Mouse (Mus musculus): ENCODE measurements at regions not wholly inside any gene's neighbourhood (a gene's known extent, or its start where the extent isn't known, plus 50 kb on each side); places are given as distances from the start of the nearest gene placed in this dataset.

GRCm38 (mm10) chr13:101935843-101936242 is 167.8 kb upstream of the Pik3r1 start:
- no peak for ATAC-seq (ENCODE audit: low FRiP score, low TSS enrichment)
- DNase-seq, result no peak

DNA sequence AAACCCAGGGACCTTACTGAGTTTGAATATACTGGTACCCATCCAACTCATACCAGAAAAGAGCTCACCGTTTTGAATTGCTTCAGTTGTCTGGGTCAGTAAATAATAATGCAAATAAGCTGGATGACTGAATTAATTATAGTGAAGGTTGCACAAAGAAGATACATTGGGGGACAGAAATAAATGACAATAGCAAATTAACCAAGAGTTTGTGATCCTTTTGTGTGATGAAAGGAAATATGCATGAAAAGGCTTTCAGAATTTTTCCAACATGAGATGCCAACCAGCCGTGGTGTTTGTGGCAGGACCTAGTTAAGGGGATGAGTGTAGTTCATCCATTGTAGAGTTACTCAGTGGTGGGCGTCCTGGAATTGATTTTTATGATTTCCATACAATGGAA is 186.5 kb upstream of the Pik3r1 start:
- H3K4me3 ChIP-seq (replicated peaks; ENCODE audit: low read depth, low read length), result no peak overlapping the region
- 0 out of 2 replicates have a peak, but pooled peaks cover 2% of the 10 kb centered on the region for H3K4me1 ChIP-seq (ENCODE audit: control insufficient read depth, insufficient read depth, low read length)
- DNase-seq (no peak), ATAC-seq (ENCODE audit: low FRiP score, low TSS enrichment) (no peak)
- H3K36me3 ChIP-seq (ENCODE audit: control insufficient read depth, insufficient read depth, low read length), result no peaks in the 10 kb centered on the region
- no peaks in the 10 kb centered on the region for H3K27me3 ChIP-seq (ENCODE audit: control insufficient read depth, insufficient read depth, low read length)
- H3K4me2 ChIP-seq (ENCODE audit: low read length), result no peak overlapping the region
- H3K9ac ChIP-seq (replicated peaks; ENCODE audit: low read length), result no peak overlapping the region
- no peak overlapping the region for H3K27ac ChIP-seq (replicated peaks; ENCODE audit: low read depth, low read length)
- no peaks in the 10 kb centered on the region for H3K9me3 ChIP-seq (ENCODE audit: control insufficient read depth, low read length)
- WGBS, result 54% methylated on average over 3 of the region's 3 CpGs

More at GRCm38 (mm10) chr13:101935843-101936242, 167.8 kb upstream of the Pik3r1 start:
- Histone ChIP-seq H3K27me3 (ENCODE audit: control insufficient read depth, insufficient read depth, low read length) (no peaks in the 10 kb centered on the region), H3K9ac (replicated peaks; ENCODE audit: low read length) (no peak overlapping the region), H3K9me3 (ENCODE audit: control insufficient read depth, low read length) (no peaks in the 10 kb centered on the region), H3K36me3 (ENCODE audit: control insufficient read depth, insufficient read depth, low read length) (no peaks in the 10 kb centered on the region), H3K27ac (replicated peaks; ENCODE audit: low read depth, low read length) (no peak overlapping the region), H3K4me1 (ENCODE audit: control insufficient read depth, insufficient read depth, low read length) (no peaks in the 10 kb centered on the region), H3K4me3 (replicated peaks; ENCODE audit: low read depth, low read length) (no peak overlapping the region), H3K4me2 (ENCODE audit: low read length) (no peak overlapping the region)
- 70% methylated on average over 4 of the region's 4 CpGs for WGBS

DNA sequence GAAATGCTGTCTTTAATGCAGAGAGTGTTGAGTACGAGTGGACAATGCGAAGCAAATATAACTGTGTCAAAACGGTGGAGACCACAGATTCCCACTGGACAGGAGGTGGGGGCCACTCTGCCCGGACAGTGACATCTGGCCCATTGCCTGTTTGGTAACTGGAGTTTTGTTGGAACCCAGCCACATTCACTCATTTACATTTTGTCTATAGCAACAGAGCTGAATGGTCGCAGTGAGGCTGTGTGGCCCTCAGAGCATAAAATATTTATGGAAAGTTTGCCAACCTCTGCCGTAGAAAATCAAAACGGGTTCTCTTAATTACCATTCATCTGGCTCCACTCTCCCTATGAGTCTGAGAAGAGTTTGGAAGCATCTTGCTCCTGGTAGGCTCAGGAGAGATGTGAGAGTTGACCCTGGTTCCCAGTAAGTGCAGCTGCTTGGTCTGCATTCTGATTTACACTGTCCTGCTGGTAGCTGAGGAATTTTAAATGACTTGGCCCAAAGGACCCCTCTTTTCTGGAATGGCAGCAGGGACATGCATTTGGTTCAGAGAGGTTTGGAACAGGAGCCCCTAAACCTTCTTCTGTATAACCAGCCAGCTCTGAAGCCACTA is 187.9 kb upstream of the Pik3r1 start:
- ATAC-seq (ENCODE audit: low FRiP score, low TSS enrichment) (peak; percentile 50; the same call in 1 of the 2 replicates), DNase-seq (peak; percentile 67)
- Histone ChIP-seq H3K4me2 (ENCODE audit: low read length) (no peak overlapping the region), H3K4me3 (replicated peaks; ENCODE audit: low read depth, low read length) (no peak overlapping the region), H3K36me3 (ENCODE audit: control insufficient read depth, insufficient read depth, low read length) (no peaks in the 10 kb centered on the region), H3K9ac (replicated peaks; ENCODE audit: low read length) (no peak overlapping the region), H3K9me3 (ENCODE audit: control insufficient read depth, low read length) (no peaks in the 10 kb centered on the region), H3K27ac (replicated peaks; ENCODE audit: low read depth, low read length) (no peak overlapping the region), H3K4me1 (ENCODE audit: control insufficient read depth, insufficient read depth, low read length) (0 out of 2 replicates have a peak, but pooled peaks cover 2% of the 10 kb centered on the region), H3K27me3 (ENCODE audit: control insufficient read depth, insufficient read depth, low read length) (no peaks in the 10 kb centered on the region)
- WGBS, result 31% methylated on average over 7 of the region's 7 CpGs

- WGBS, result 92% methylated on average over 4 of the region's 4 CpGs
- no peaks in the 10 kb centered on the region for H3K27me3 ChIP-seq (ENCODE audit: control insufficient read depth, insufficient read depth, low read length)
- no peak for DNase-seq
- no peak for ATAC-seq (ENCODE audit: low FRiP score, low TSS enrichment)
- H3K4me3 ChIP-seq (replicated peaks; ENCODE audit: low read depth, low read length), result no peak overlapping the region
- H3K4me1 ChIP-seq (ENCODE audit: control insufficient read depth, insufficient read depth, low read length), result 0 out of 2 replicates have a peak, but pooled peaks cover 2% of the 10 kb centered on the region
- no peak overlapping the region for H3K9ac ChIP-seq (replicated peaks; ENCODE audit: low read length)
- H3K36me3 ChIP-seq (ENCODE audit: control insufficient read depth, insufficient read depth, low read length), result no peaks in the 10 kb centered on the region
- no peaks in the 10 kb centered on the region for H3K9me3 ChIP-seq (ENCODE audit: control insufficient read depth, low read length)
- no peak overlapping the region for H3K4me2 ChIP-seq (ENCODE audit: low read length)
- no peak overlapping the region for H3K27ac ChIP-seq (replicated peaks; ENCODE audit: low read depth, low read length)
Measured at GRCm38 (mm10) chr13:101957782-101958181, 189.8 kb upstream of the Pik3r1 start.

- Histone ChIP-seq H3K27me3 (ENCODE audit: control insufficient read depth, insufficient read depth, low read length) (no peaks in the 10 kb centered on the region), H3K9me3 (ENCODE audit: control insufficient read depth, low read length) (no peaks in the 10 kb centered on the region), H3K9ac (replicated peaks; ENCODE audit: low read length) (no peak overlapping the region), H3K4me2 (ENCODE audit: low read length) (no peak overlapping the region), H3K4me3 (replicated peaks; ENCODE audit: low read depth, low read length) (no peak overlapping the region), H3K27ac (replicated peaks; ENCODE audit: low read depth, low read length) (no peak overlapping the region), H3K36me3 (ENCODE audit: control insufficient read depth, insufficient read depth, low read length) (no peaks in the 10 kb centered on the region), H3K4me1 (ENCODE audit: control insufficient read depth, insufficient read depth, low read length) (no peaks in the 10 kb centered on the region)
- DNase-seq, result no peak
- 90% methylated on average over 7 of the region's 7 CpGs for whole genome bisulfite sequencing
- ATAC-seq (ENCODE audit: low FRiP score, low TSS enrichment), result no peak
Measured at GRCm38 (mm10) chr13:101965537-101965936, 197.5 kb upstream of the Pik3r1 start.

DNA sequence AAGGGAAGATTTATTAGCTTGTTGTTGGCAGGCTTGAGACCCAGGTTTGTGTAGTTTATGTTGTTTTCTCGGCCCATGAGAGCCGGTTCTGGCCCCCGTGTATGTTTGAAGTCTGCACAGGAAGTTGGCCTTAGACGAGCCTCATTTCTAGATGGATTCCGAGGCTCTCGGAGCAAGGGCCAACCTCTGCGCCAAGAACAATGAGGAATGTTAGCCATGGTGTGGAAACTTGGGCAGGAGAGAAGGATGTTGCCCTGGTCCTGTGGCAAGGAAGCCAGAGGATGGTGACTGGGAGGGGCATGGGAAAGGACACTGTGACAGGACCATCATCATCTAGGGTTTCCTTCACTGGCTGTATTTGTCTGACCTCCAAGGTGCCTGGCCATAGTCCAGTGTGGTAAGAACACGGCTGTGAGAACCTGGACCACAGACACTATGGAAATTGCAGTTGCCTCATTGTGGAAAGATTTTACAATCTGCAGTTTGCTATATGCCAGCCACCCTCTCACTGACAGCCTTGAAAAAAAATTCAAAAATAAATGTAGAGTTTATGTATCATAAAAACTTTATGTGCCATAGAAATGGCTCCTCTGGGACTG is 198.9 kb upstream of the Pik3r1 start:
- DNase-seq, result no peak
- no peaks in the 10 kb centered on the region for H3K36me3 ChIP-seq (ENCODE audit: control insufficient read depth, insufficient read depth, low read length)
- no peak overlapping the region for H3K4me3 ChIP-seq (replicated peaks; ENCODE audit: low read depth, low read length)
- 93% methylated on average over 8 of the region's 8 CpGs for WGBS
- no peak for ATAC-seq (ENCODE audit: low FRiP score, low TSS enrichment)
- H3K4me1 ChIP-seq (ENCODE audit: control insufficient read depth, insufficient read depth, low read length), result no peaks in the 10 kb centered on the region
- H3K27ac ChIP-seq (replicated peaks; ENCODE audit: low read depth, low read length), result no peak overlapping the region
- H3K4me2 ChIP-seq (ENCODE audit: low read length), result no peak overlapping the region
- H3K9me3 ChIP-seq (ENCODE audit: control insufficient read depth, low read length), result no peaks in the 10 kb centered on the region
- H3K27me3 ChIP-seq (ENCODE audit: control insufficient read depth, insufficient read depth, low read length), result no peaks in the 10 kb centered on the region
- H3K9ac ChIP-seq (replicated peaks; ENCODE audit: low read length), result no peak overlapping the region

GRCm38 (mm10) chr13:101967466-101967865 is 199.4 kb upstream of the Pik3r1 start:
- Histone ChIP-seq H3K27ac (replicated peaks; ENCODE audit: low read depth, low read length) (no peak overlapping the region), H3K27me3 (ENCODE audit: control insufficient read depth, insufficient read depth, low read length) (no peaks in the 10 kb centered on the region), H3K4me3 (replicated peaks; ENCODE audit: low read depth, low read length) (no peak overlapping the region), H3K9me3 (ENCODE audit: control insufficient read depth, low read length) (no peaks in the 10 kb centered on the region), H3K9ac (replicated peaks; ENCODE audit: low read length) (no peak overlapping the region), H3K4me1 (ENCODE audit: control insufficient read depth, insufficient read depth, low read length) (no peaks in the 10 kb centered on the region), H3K4me2 (ENCODE audit: low read length) (no peak overlapping the region), H3K36me3 (ENCODE audit: control insufficient read depth, insufficient read depth, low read length) (no peaks in the 10 kb centered on the region)
- DNase-seq (no peak), ATAC-seq (ENCODE audit: low FRiP score, low TSS enrichment) (no peak)
- 78% methylated on average over 4 of the region's 4 CpGs for WGBS

GRCm38 (mm10) chr13:101976766-101977165 is 208.7 kb upstream of the Pik3r1 start:
- Histone ChIP-seq H3K9ac (replicated peaks; ENCODE audit: low read length) (no peak overlapping the region), H3K4me3 (replicated peaks; ENCODE audit: low read depth, low read length) (no peak overlapping the region), H3K36me3 (ENCODE audit: control insufficient read depth, insufficient read depth, low read length) (no peaks in the 10 kb centered on the region), H3K27ac (replicated peaks; ENCODE audit: low read depth, low read length) (no peak overlapping the region), H3K4me2 (ENCODE audit: low read length) (no peak overlapping the region), H3K9me3 (ENCODE audit: control insufficient read depth, low read length) (no peaks in the 10 kb centered on the region), H3K4me1 (ENCODE audit: control insufficient read depth, insufficient read depth, low read length) (no peaks in the 10 kb centered on the region), H3K27me3 (ENCODE audit: control insufficient read depth, insufficient read depth, low read length) (no peaks in the 10 kb centered on the region)
- DNase-seq (no peak), ATAC-seq (ENCODE audit: low FRiP score, low TSS enrichment) (no peak)
- WGBS, result 96% methylated on average over 4 of the region's 4 CpGs

- no peak overlapping the region for H3K9ac ChIP-seq (replicated peaks; ENCODE audit: low read length)
- no peaks in the 10 kb centered on the region for H3K36me3 ChIP-seq (ENCODE audit: control insufficient read depth, insufficient read depth, low read length)
- ATAC-seq (ENCODE audit: low FRiP score, low TSS enrichment) (no peak), DNase-seq (no peak)
- H3K4me1 ChIP-seq (ENCODE audit: control insufficient read depth, insufficient read depth, low read length), result no peaks in the 10 kb centered on the region
- H3K4me2 ChIP-seq (ENCODE audit: low read length), result no peak overlapping the region
- WGBS, result 75% methylated on average over 4 of the region's 4 CpGs
- H3K9me3 ChIP-seq (ENCODE audit: control insufficient read depth, low read length), result no peaks in the 10 kb centered on the region; the same call in 1 of the 2 replicates
- H3K27ac ChIP-seq (replicated peaks; ENCODE audit: low read depth, low read length), result no peak overlapping the region
- no peak overlapping the region for H3K4me3 ChIP-seq (replicated peaks; ENCODE audit: low read depth, low read length)
- H3K27me3 ChIP-seq (ENCODE audit: control insufficient read depth, insufficient read depth, low read length), result no peaks in the 10 kb centered on the region
Measured at GRCm38 (mm10) chr13:101980171-101980835, 212.3 kb upstream of the Pik3r1 start.

Measured in midbrain, embryonic 14.5 days (tissue).